Mouse (Mus musculus) frontal cortex, adult 2 months (tissue): Measurements from ENCODE around the gene Gm20831. TPM values are rescaled to one million over a fixed set of nuclear protein-coding genes. Genes with fewer than 3 reads are reported as not detected.
"Not testable (repeated sequence)": the region's sequence is repeated elsewhere in the genome, so short reads cannot be mapped to it uniquely, and the experiment has no call there.

Experiments used
- DNase-seq, 2 experiments: peaks; one replicate each; pipeline ENCODE4 v3.0.0; 2022; ENCODE audit warnings: low spot score in 1 of 2; ENCODE audit errors: extremely low spot score in 1 of 2
- polyA plus RNA-seq: library from polyadenylated mRNA; depleted of rRNA; stranded (reverse); fragments of >200 nt; gene quantifications from 2 replicates; pipeline ENCODE4 v1.2.3, GENCODE M21; 2012; rRNA removed

Gm20831 gene
- not detected in 2 replicates for polyA plus RNA-seq

DNA sequence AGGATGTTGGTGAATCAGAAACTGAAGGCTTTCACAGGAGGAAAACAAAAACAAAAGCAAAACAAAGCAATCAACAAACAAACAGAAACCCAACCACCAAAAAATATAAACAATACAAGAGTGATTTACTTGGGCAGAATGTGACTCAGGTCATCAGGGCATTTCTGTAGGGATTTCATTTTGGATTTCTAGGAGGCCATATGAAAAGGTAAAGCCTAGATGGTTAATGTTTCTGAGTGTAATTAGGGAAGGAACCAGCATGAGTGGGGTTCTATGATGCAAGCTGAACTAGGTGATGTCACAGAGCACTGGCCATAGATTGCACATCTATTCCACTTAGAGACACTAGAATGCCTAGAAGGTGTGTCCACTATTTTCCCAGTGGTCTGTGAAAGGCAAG, at the start of gene Gm20831, which contains the start of gene Gm20772:
Gene Gm20831 (plus strand): TSS at position 301 of the 400 bp plus-strand sequence.
Gene Gm20772 (plus strand): TSS at position 301 of the 400 bp plus-strand sequence.
- DNase-seq: not testable (repeated sequence)

DNA sequence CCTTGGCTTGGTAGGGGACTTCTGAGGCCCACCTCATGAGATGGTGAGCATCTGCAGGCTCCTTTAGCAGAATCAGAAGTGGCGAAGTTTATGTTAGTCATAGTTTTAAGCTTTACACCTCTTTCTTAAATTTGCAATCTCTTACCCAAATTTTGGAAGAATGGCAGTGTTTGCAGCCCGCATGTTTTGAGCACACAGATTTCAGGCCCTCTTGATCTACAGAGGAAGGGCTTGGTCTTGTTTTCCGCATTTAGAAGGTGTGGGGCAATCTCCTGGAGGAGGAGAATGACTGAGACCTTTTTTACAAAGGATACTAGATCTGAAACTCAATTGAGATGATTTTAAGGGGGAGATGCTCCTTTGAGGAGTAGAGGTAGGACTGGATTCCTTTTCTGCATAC, 28.4 kb upstream of the Gm20831 start, which contains the start of gene Gm21904:
Gene Gm21904 (minus strand): TSS at position 101 of the 400 bp plus-strand sequence.
- DNase-seq: not testable (repeated sequence)

DNA sequence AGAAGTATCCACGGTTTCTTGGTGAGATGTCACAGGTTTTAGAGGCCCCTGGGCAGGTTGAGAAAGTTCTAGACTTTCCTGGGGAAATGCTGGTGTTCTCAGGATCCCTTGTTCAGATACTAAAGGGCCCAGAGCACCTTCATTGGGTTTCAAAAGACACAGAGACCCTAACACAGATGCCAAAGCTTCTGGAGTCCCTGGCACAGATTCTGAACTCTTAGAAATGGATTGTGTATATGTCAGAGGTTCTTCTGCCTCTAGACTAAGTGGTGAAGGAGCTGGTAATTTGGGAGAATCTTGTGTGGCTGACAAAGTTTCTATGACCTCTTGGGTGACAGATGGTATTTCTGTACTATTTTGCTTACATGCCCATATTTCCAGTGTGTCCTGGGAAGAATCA, 62.7 kb downstream of the Gm20831 start, which contains the start of gene Srsy:
Gene Srsy (minus strand): TSS at position 101 of the 400 bp plus-strand sequence.
- DNase-seq: not testable (repeated sequence)

Other genes with a start within 250 kb of the Gm20831 start
- gene Gm21904, start 28.5 kb upstream of the Gm20831 start, polyA plus RNA-seq: not detected in 2 replicates
- not detected in 2 replicates for gene Gm20772, start within 50 bp of the Gm20831 start, polyA plus RNA-seq
- not detected in 2 replicates for gene Srsy, start 62.6 kb downstream of the Gm20831 start, polyA plus RNA-seq
- gene Gm21764, start 187.1 kb downstream of the Gm20831 start, polyA plus RNA-seq: not detected in 2 replicates
- not detected in 2 replicates for gene Ssty1, start 214.4 kb downstream of the Gm20831 start, polyA plus RNA-seq